Mouse (Mus musculus) G1E (cell line): ENCODE results near the gene Med27.

Experiments
- CTCF ChIP-seq: IDR thresholded peaks from 2 replicates; pipeline ENCODE4 v1.5.1; 2012; ENCODE audit warnings: low read depth, low read length, inconsistent platforms, mixed read lengths
- GATA2 ChIP-seq: IDR thresholded peaks from 2 replicates; pipeline ENCODE4 v1.6.1; 2012; ENCODE audit warnings: low read depth, low read length, inconsistent platforms, borderline replicate concordance
- TAL1 ChIP-seq: conservative IDR thresholded peaks from 2 replicates; pipeline ENCODE4 v1.6.1; 2012; ENCODE audit warnings: low read depth, low read length, inconsistent platforms, mixed read lengths

DNA sequence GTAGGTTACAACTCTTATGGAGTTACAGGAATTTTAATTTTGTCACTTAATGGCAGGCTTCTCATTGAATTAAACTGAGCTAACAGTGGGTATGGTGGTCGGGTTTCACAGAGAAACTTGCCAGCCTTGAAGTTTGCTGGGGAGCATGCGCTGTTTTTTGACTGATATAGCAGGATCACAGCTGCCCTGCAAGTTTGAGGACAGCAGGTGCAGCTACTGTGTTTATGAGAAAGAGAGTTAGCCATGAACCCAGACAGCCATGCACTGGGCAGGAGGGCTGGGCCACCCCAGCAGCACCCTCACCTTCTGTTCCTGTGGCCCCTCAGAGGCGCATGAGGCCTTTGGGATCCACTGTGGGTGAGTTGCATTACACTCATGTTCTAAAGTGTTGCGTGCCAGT, 36.0 kb downstream of the Med27 start:
- TF ChIP-seq CTCF (no peak), TAL1 (no peak), GATA2 (no peak)
